Mouse (Mus musculus): Measurements from ENCODE around the gene Ccr10. TPM values are rescaled to one million over a fixed set of nuclear protein-coding genes. Genes with fewer than 3 reads are reported as not detected.

The Ccr10 gene
- polyA plus RNA-seq, 1 experiment from 2014 or later = 0.24 TPM

DNA sequence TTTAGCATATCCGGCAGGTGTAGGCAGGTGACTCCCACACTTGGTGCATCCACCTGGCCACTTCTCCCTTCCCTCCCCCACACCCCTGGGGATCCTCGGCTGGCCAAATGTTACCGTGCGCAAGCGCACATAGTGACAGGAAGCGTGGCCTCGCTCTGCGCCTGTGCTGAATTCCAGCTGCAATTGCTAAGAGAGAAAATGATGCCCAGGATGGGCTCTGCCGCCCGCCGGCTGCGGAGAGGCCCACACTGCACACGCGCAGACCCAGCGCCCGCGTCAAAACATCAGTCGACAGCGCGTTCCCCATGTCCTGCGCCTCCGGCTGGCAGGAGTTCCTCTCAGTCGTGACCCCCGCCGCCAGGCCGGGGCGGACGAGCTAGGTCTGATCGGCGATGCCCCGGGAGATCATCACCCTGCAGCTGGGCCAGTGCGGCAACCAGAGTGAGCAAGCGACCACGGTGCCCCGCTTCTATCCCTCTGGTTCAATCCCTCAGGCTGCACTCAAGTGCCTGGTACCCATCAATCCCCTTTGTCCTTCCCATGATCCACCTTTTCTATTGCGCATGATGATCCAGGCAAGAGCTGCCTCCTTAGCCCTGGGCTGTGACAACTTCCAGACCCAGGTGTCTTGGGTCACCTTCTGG, 19.4 kb downstream of the Ccr10 start, which contains the start of gene Tubg2:
TSS of gene Tubg2 (plus strand) at position 180 of the 644 bp plus-strand sequence.
- 3% methylated on average over 36 of the region's 36 CpGs for WGBS

DNA sequence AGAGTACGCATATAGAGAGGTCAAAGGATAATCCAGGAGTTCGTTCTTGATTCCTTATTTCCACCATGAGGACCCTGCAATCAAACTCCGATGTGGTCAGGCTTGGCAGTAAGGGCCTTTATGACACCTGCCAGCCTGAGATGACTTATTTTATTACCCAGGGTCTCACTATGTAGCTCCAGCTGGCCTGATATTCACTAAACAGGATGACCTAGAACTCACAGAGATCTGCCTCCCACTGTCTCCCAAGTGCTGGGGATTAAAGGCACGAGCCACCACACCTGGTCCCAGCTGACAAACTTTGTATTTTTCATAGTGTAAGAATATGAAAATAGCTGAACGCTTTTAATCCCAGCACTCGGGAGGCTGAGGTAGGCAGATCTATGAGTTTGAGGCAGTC, 20.1 kb downstream of the Ccr10 start:
- H3K4me2 ChIP-seq (replicated peaks; ENCODE audit: low read depth) = no peak overlapping the region
- H3K9ac ChIP-seq (ENCODE audit: low read length) = no peak overlapping the region
- DNase-seq (ENCODE audit: low spot score) = no peak
- no peaks in the 10 kb centered on the region; the same call in 1 of the 2 replicates for H3K4me1 ChIP-seq (replicated peaks; ENCODE audit: control insufficient read depth, insufficient read depth)
- TF ChIP-seq EP300 (optimal IDR thresholded peaks at IDR 0.05) (no peak), CTCF (IDR thresholded peaks at IDR 0.05; ENCODE audit: low read depth) (no peak)
- no peak for ATAC-seq (ENCODE audit: low FRiP score, low TSS enrichment)
- H3K27me3 ChIP-seq (ENCODE audit: control insufficient read depth, insufficient read depth, low read length) = no peaks in the 10 kb centered on the region
- no peak overlapping the region for H3K4me3 ChIP-seq (ENCODE audit: low read depth, low read length)
- H3K9me3 ChIP-seq (ENCODE audit: control insufficient read depth, low read length) = no peaks in the 10 kb centered on the region
- 65% methylated on average over 6 of the region's 6 CpGs for WGBS
- no peak overlapping the region for H3K27ac ChIP-seq (replicated peaks)
- no peaks in the 10 kb centered on the region for H3K36me3 ChIP-seq (ENCODE audit: control insufficient read depth, insufficient read depth, low read length)

More for the DNA sequence above, 19.4 kb downstream of the Ccr10 start, which contains the start of gene Tubg2:
- TF ChIP-seq CTCF (IDR thresholded peaks at IDR 0.05; ENCODE audit: low read depth) (peak; percentile 9; the same call in 1 of the 2 replicates), EP300 (optimal IDR thresholded peaks at IDR 0.05) (no peak)
- Histone ChIP-seq H3K4me3 (ENCODE audit: low read depth, low read length) (peak within 1 kb of the TSS; percentile 33), H3K4me2 (replicated peaks; ENCODE audit: low read depth) (peak within 1 kb of the TSS; percentile 66), H3K27me3 (ENCODE audit: control insufficient read depth, insufficient read depth, low read length) (no peaks in the 10 kb centered on the region), H3K4me1 (replicated peaks; ENCODE audit: control insufficient read depth, insufficient read depth) (no peaks in the 10 kb centered on the region; the same call in 1 of the 2 replicates), H3K9me3 (ENCODE audit: control insufficient read depth, low read length) (no peaks in the 10 kb centered on the region), H3K36me3 (ENCODE audit: control insufficient read depth, insufficient read depth, low read length) (no peaks in the 10 kb centered on the region), H3K27ac (replicated peaks) (peak within 1 kb of the TSS; percentile 67), H3K9ac (ENCODE audit: low read length) (peak within 1 kb of the TSS; percentile 65)
- peak; percentile 57; the same call in 1 of the 2 replicates for ATAC-seq (ENCODE audit: low FRiP score, low TSS enrichment)
- peak; percentile 39 for DNase-seq (ENCODE audit: low spot score)

DNA sequence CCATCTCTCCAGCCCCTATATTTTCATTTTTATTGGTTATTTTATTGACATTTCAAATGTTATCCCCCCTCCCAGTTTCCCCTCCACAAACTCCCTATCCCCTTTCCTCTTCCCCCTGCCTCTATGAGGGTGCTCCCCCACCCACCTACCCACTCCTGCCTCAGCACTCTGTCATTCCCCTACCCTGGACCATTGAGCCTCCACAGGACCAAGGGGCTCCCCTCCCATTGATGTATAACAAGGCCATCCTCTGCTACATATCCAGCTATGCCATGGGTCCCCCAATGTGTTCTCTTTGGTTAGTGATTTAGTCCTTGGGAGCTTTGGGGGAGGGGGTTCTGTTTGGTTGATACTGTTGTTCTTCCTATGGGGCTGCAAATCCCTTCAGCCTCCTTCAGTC, 20.6 kb downstream of the Ccr10 start:
- H3K9me3 ChIP-seq (ENCODE audit: control insufficient read depth, low read length) = no peaks in the 10 kb centered on the region
- no peak overlapping the region for H3K9ac ChIP-seq (ENCODE audit: low read length)
- no peaks in the 10 kb centered on the region for H3K36me3 ChIP-seq (ENCODE audit: control insufficient read depth, insufficient read depth, low read length)

DNA sequence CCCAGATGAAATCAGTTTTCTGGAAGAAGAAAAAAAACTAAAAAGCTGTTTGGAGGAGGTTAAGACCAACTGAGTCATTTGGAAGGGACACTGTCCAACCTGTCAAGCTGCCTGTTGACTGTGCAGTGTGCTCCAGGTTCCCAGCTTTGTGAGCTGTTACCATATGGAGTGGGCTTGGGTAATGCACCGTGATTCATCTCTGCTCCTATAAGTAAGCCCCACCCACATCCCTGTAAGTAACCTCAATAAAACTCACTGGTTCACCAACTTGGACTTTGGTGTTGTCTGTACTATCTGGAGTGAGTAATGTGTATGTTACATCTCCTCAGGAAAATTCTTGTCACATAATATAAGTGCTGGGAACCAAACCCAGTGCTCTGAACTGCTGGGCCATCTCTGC, 22.4 kb downstream of the Ccr10 start:
- Histone ChIP-seq H3K4me3 (ENCODE audit: low read depth, low read length) (no peak overlapping the region), H3K27ac (replicated peaks) (no peak overlapping the region), H3K36me3 (ENCODE audit: control insufficient read depth, insufficient read depth, low read length) (no peaks in the 10 kb centered on the region), H3K4me2 (replicated peaks; ENCODE audit: low read depth) (no peak overlapping the region), H3K27me3 (ENCODE audit: control insufficient read depth, insufficient read depth, low read length) (no peaks in the 10 kb centered on the region), H3K9ac (ENCODE audit: low read length) (no peak overlapping the region), H3K4me1 (replicated peaks; ENCODE audit: control insufficient read depth, insufficient read depth) (peaks cover 6% of the 10 kb centered on the region; the same call in 1 of the 2 replicates), H3K9me3 (ENCODE audit: control insufficient read depth, low read length) (no peaks in the 10 kb centered on the region)
- ATAC-seq (ENCODE audit: low FRiP score, low TSS enrichment) (peak; percentile 45), DNase-seq (ENCODE audit: low spot score) (no peak)
- WGBS = 63% methylated on average over 1 of the region's 1 CpGs
- no peak for TF ChIP-seq CTCF (IDR thresholded peaks at IDR 0.05; ENCODE audit: low read depth)
- TF ChIP-seq EP300 (optimal IDR thresholded peaks at IDR 0.05) = no peak

More for the DNA sequence above, 20.6 kb downstream of the Ccr10 start:
- Histone ChIP-seq H3K4me3 (ENCODE audit: low read depth, low read length) (no peak overlapping the region), H3K27ac (replicated peaks) (no peak overlapping the region), H3K27me3 (ENCODE audit: control insufficient read depth, insufficient read depth, low read length) (no peaks in the 10 kb centered on the region), H3K4me2 (replicated peaks; ENCODE audit: low read depth) (no peak overlapping the region), H3K4me1 (replicated peaks; ENCODE audit: control insufficient read depth, insufficient read depth) (no peaks in the 10 kb centered on the region; the same call in 1 of the 2 replicates)
- no peak for TF ChIP-seq EP300 (optimal IDR thresholded peaks at IDR 0.05)
- no peak for TF ChIP-seq CTCF (IDR thresholded peaks at IDR 0.05; ENCODE audit: low read depth)
- DNase-seq (ENCODE audit: low spot score) = no peak
- ATAC-seq (ENCODE audit: low FRiP score, low TSS enrichment) = no peak

DNA sequence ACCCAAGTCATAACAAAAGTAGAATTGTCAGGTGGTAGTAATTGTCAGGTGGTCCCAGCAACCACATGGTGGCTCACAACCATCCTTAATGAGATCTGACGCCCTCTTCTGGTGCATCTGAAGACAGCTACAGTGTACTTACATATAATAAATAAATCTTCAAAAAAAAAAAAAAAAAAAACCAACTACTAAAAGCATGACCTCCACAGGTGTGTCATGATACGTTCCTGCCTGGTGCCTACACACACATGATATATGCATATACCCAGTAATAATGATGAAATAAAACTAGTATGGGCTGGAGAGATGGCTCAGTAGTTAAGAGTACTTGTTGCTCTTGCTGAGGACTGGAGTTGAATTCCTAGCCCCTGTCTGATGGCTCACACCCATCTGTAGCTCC, 24.2 kb downstream of the Ccr10 start:
- ATAC-seq (ENCODE audit: low FRiP score, low TSS enrichment) (no peak), DNase-seq (ENCODE audit: low spot score) (no peak)
- Histone ChIP-seq H3K4me3 (ENCODE audit: low read depth, low read length) (no peak overlapping the region), H3K27ac (replicated peaks) (no peak overlapping the region), H3K9ac (ENCODE audit: low read length) (no peak overlapping the region), H3K4me2 (replicated peaks; ENCODE audit: low read depth) (no peak overlapping the region), H3K4me1 (replicated peaks; ENCODE audit: control insufficient read depth, insufficient read depth) (peaks cover 6% of the 10 kb centered on the region; the same call in 1 of the 2 replicates), H3K27me3 (ENCODE audit: control insufficient read depth, insufficient read depth, low read length) (no peaks in the 10 kb centered on the region), H3K36me3 (ENCODE audit: control insufficient read depth, insufficient read depth, low read length) (no peaks in the 10 kb centered on the region), H3K9me3 (ENCODE audit: control insufficient read depth, low read length) (no peaks in the 10 kb centered on the region)
- TF ChIP-seq CTCF (IDR thresholded peaks at IDR 0.05; ENCODE audit: low read depth) (peak; percentile 6; the same call in 1 of the 2 replicates), EP300 (optimal IDR thresholded peaks at IDR 0.05) (no peak)
- 51% methylated on average over 2 of the region's 2 CpGs for WGBS
